9 mouse cellular contexts compared by ENCODE assay signal in genomic region chr2:164918325-164918724, GRCm38 (mm10). TPM values are rescaled to one million over a fixed set of nuclear protein-coding genes. Genes with fewer than 3 reads are reported as not detected.
DNase-seq lines count a peak whose midpoint lies in the region; ATAC-seq and TF ChIP-seq lines count a peak whose summit lies in the region.
"Had no signal": no experiment of that assay in that cellular context is flagged by ENCODE, and none has a peak within 500 bp of the region (broad histone marks: within the 10 kb centered on the region; RNA-seq: fewer than 3 reads in every experiment).

No protein-coding gene starts in this region.

- peak; percentile 81 for DNase-seq in CD4-positive, CD25-positive, alpha-beta regulatory T cell, adult 2 months (ENCODE audit: low read depth, low spot score)
- peak; percentile 32 to 69 for DNase-seq in left cerebral cortex, postnatal 14 days (ENCODE audit: low spot score in 2 of 2)
- no peak for DNase-seq in left cerebral cortex, adult 8-10 months (ENCODE audit: low spot score in 2 of 2)
- peak; percentile 36 for DNase-seq in stomach, postnatal 0 days (ENCODE audit: low spot score)
- DNase-seq in ovary, postnatal 10 days (ENCODE audit: low spot score): no peak
- DNase-seq in right cerebral cortex, postnatal 25 days: no peak

- no peaks in the 10 kb centered on the region for H3K9me3 ChIP-seq in stomach, postnatal 0 days (ENCODE audit: control insufficient read depth, low read length)

- no peaks in the 10 kb centered on the region for H3K36me3 ChIP-seq in stomach, postnatal 0 days (ENCODE audit: control insufficient read depth, insufficient read depth, low read length)

- H3K4me1 ChIP-seq in stomach, postnatal 0 days (replicated peaks; ENCODE audit: control insufficient read depth, insufficient read depth): no peaks in the 10 kb centered on the region

- no peak overlapping the region for H3K9ac ChIP-seq in stomach, postnatal 0 days (ENCODE audit: low read length)

- intact Hi-C loops in left cerebral cortex, postnatal 14 days (cut with DNase I): no loop called here

- peak; percentile 64 for TF ChIP-seq CTCF in stomach, postnatal 0 days (IDR thresholded peaks at IDR 0.05; ENCODE audit: low read depth)

- H3K27ac ChIP-seq in stomach, postnatal 0 days (replicated peaks): no peak overlapping the region

- H3K27me3 ChIP-seq in stomach, postnatal 0 days (ENCODE audit: control insufficient read depth, insufficient read depth, low read length): no peaks in the 10 kb centered on the region

- no peak overlapping the region for H3K4me2 ChIP-seq in stomach, postnatal 0 days (replicated peaks; ENCODE audit: low read depth)

- WGBS in stomach, postnatal 0 days: 71% methylated on average over 4 of the region's 5 CpGs

- no peak overlapping the region for H3K4me3 ChIP-seq in stomach, postnatal 0 days (ENCODE audit: low read depth, low read length)
- H3K4me3 ChIP-seq: myocyte had no signal

- no peak for TF ChIP-seq EP300 in stomach, postnatal 0 days (optimal IDR thresholded peaks at IDR 0.05)

- ATAC-seq in CD4-positive, CD25-positive, alpha-beta regulatory T cell, adult 4 months: no peak
- peak; percentile 85 for ATAC-seq in erythroblast, adult 5-6 weeks (replicated peaks; ENCODE audit: low FRiP score, poor library complexity, severe bottlenecking)
- no peak for ATAC-seq in stomach, postnatal 0 days (ENCODE audit: low FRiP score, low TSS enrichment)

RNA-seq across cellular contexts. Expression of gene Zfp335, which starts 6.8 kb away (rescaled TPM):
- 1 to 10 TPM; 5.6 to 8.2 TPM for polyA plus RNA-seq in CD4-positive, CD25-positive, alpha-beta regulatory T cell, adult 4 months (2017; shearing (Covaris generic))
- total RNA-seq in left cerebral cortex, postnatal 14 days (2021): 10 to 100 TPM; 24.1 to 25.4 TPM
- 10 to 100 TPM; 22.8 to 23.9 (median 23.3) TPM for total RNA-seq in left cerebral cortex, adult 8-10 months (2022)
- total RNA-seq in erythroblast, adult 5-6 weeks (2015; ENCODE audit: low replicate concordance): 13.4 and 17.9 TPM in 2 replicates
- total RNA-seq in erythroblast, adult 5-6 weeks (2017; ENCODE audit: low replicate concordance): 9.9 and 10.3 TPM in 2 replicates
- 3.7 and 4.3 TPM in 2 replicates for polyA plus RNA-seq in stomach, postnatal 0 days (2015; fragmentation: Nextera tagmentation; extraction: Ambion mirVana)

RNA-seq across cellular contexts. Expression of gene Mmp9, which starts 22.3 kb away (rescaled TPM):
- 1 to 10 TPM; 2.0 to 4.1 TPM for polyA plus RNA-seq in CD4-positive, CD25-positive, alpha-beta regulatory T cell, adult 4 months (2017; shearing (Covaris generic))
- 1 to 10 TPM; 1.4 to 1.9 TPM for total RNA-seq in left cerebral cortex, postnatal 14 days (2021)
- total RNA-seq in left cerebral cortex, adult 8-10 months (2022): 1 to 10 TPM in 3 of 4 experiments, under 1 TPM in 1; 0.87 to 2.5 (median 1.5) TPM
- 73.6 and 120 TPM in 2 replicates for total RNA-seq in erythroblast, adult 5-6 weeks (2015; ENCODE audit: low replicate concordance)
- total RNA-seq in erythroblast, adult 5-6 weeks (2017; ENCODE audit: low replicate concordance): 31.4 and 35.7 TPM in 2 replicates
- 0.87 and 1.1 TPM in 2 replicates for polyA plus RNA-seq in stomach, postnatal 0 days (2015; fragmentation: Nextera tagmentation; extraction: Ambion mirVana)

RNA-seq across cellular contexts. Expression of gene Pcif1, which starts 39.2 kb away (rescaled TPM):
- polyA plus RNA-seq in CD4-positive, CD25-positive, alpha-beta regulatory T cell, adult 4 months (2017; shearing (Covaris generic)): 100 to 1,000 TPM; 106 to 115 TPM
- total RNA-seq in left cerebral cortex, postnatal 14 days (2021): 10 to 100 TPM; 38.7 to 41.4 TPM
- total RNA-seq in left cerebral cortex, adult 8-10 months (2022): 10 to 100 TPM; 47.7 to 59.4 (median 52.0) TPM
- total RNA-seq in erythroblast, adult 5-6 weeks (2015; ENCODE audit: low replicate concordance): 5.6 and 22.6 TPM in 2 replicates
- 19.0 and 30.5 TPM in 2 replicates for total RNA-seq in erythroblast, adult 5-6 weeks (2017; ENCODE audit: low replicate concordance)
- polyA plus RNA-seq in stomach, postnatal 0 days (2015; fragmentation: Nextera tagmentation; extraction: Ambion mirVana): 49.2 and 51.4 TPM in 2 replicates

RNA-seq across cellular contexts. Expression of gene Slc12a5, which starts 42.3 kb away (rescaled TPM):
- under 1 TPM in 1 of 2 experiments, not detected in 1; 0.31 TPM for polyA plus RNA-seq in CD4-positive, CD25-positive, alpha-beta regulatory T cell, adult 4 months (2017; shearing (Covaris generic))
- total RNA-seq in left cerebral cortex, postnatal 14 days (2021): 100 to 1,000 TPM; 451 to 495 TPM
- 100 to 1,000 TPM; 509 to 530 (median 524) TPM for total RNA-seq in left cerebral cortex, adult 8-10 months (2022)
- total RNA-seq in erythroblast, adult 5-6 weeks (2015; ENCODE audit: low replicate concordance): not detected in 2 replicates
- not detected in 2 replicates for total RNA-seq in erythroblast, adult 5-6 weeks (2017; ENCODE audit: low replicate concordance)
- 0.12 and 0.21 TPM in 2 replicates for polyA plus RNA-seq in stomach, postnatal 0 days (2015; fragmentation: Nextera tagmentation; extraction: Ambion mirVana)

Comparison
In these comparisons a context has a peak if more than half of its experiments do, and no peak if none do; other contexts are left out.
1. DNase-seq: peak in CD4-positive, CD25-positive, alpha-beta regulatory T cell, adult 2 months (single experiment), left cerebral cortex, postnatal 14 days (2 of 2) and stomach, postnatal 0 days (single experiment); none in left cerebral cortex, adult 8-10 months (0 of 2), ovary, postnatal 10 days (single experiment) and right cerebral cortex, postnatal 25 days (single experiment).
2. RNA of gene Mmp9, which starts 22.3 kb away (total RNA-seq): 31.4 to 120 TPM in erythroblast, adult 5-6 weeks; 1.4 to 1.9 TPM in left cerebral cortex, postnatal 14 days and 0.87 to 2.5 TPM in left cerebral cortex, adult 8-10 months; every median in the first group is over 4 times any median in the second.